Comparison of ENCODE assay signal across 17 mouse cellular contexts in the genomic region with DNA sequence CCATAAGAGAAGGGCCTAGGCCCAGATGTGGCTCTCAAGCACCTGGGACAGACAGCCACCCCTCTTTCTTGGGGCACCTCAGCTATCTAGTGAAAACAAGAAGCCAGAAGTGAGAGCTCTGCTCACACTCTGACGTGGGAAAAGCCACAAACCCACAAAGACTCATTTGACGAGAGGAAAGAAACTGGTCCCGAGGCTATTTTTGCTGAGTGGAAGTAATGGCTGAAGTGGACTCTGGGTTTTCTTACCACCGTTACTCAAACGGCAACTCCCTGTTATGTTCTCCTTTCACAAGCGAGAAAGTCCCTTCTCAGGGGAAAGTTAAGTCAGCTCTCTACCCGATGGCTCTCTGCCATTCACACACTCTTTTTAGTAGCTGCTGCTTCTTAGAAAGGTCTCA. TPM values are rescaled to one million over a fixed set of nuclear protein-coding genes. Genes with fewer than 3 reads are reported as not detected.
DNase-seq lines count a peak whose midpoint lies in the region; ATAC-seq lines count a peak whose summit lies in the region.
"Had no signal": no experiment of that assay in that cellular context is flagged by ENCODE, and none has a peak within 500 bp of the region (broad histone marks: within the 10 kb centered on the region; RNA-seq: fewer than 3 reads in every experiment).

No protein-coding gene starts in this region.

- no peak overlapping the region for H3K4me3 ChIP-seq in limb, embryonic 12.5 days (replicated peaks)
- no peak overlapping the region for H3K4me3 ChIP-seq in limb, embryonic 10.5 days
- H3K4me3 ChIP-seq: embryonic facial prominence, embryonic 15.5 days; forebrain, embryonic 15.5 days; midbrain, embryonic 13.5 days; neural tube, embryonic 13.5 days had no signal

- intact Hi-C loops in heart, postnatal 36 days (cut with DNase I): no loop called here

- H3K36me3 ChIP-seq in limb, embryonic 12.5 days: no peaks in the 10 kb centered on the region
- H3K36me3 ChIP-seq in limb, embryonic 10.5 days: no peaks in the 10 kb centered on the region
- H3K36me3 ChIP-seq: embryonic facial prominence, embryonic 15.5 days; forebrain, embryonic 15.5 days; midbrain, embryonic 13.5 days; neural tube, embryonic 13.5 days had no signal

- no peak overlapping the region for H3K9ac ChIP-seq in limb, embryonic 12.5 days (replicated peaks)
- H3K9ac ChIP-seq: embryonic facial prominence, embryonic 15.5 days; forebrain, embryonic 15.5 days; midbrain, embryonic 13.5 days; neural tube, embryonic 13.5 days had no signal

- H3K9me3 ChIP-seq in limb, embryonic 12.5 days: peaks cover 4% of the 10 kb centered on the region; the same call in 1 of the 2 replicates
- H3K9me3 ChIP-seq in limb, embryonic 10.5 days (replicated peaks): no peaks in the 10 kb centered on the region
- H3K9me3 ChIP-seq: forebrain, embryonic 15.5 days; midbrain, embryonic 13.5 days; neural tube, embryonic 13.5 days had no signal

- H3K27me3 ChIP-seq in limb, embryonic 12.5 days: no peaks in the 10 kb centered on the region
- H3K27me3 ChIP-seq in limb, embryonic 10.5 days (ENCODE audit: low read depth, poor library complexity, severe bottlenecking): no peaks in the 10 kb centered on the region
- H3K27me3 ChIP-seq: embryonic facial prominence, embryonic 15.5 days; forebrain, embryonic 15.5 days; midbrain, embryonic 13.5 days; neural tube, embryonic 13.5 days had no signal

- H3K4me2 ChIP-seq in limb, embryonic 12.5 days: no peak overlapping the region
- H3K4me2 ChIP-seq: embryonic facial prominence, embryonic 15.5 days; forebrain, embryonic 15.5 days; midbrain, embryonic 13.5 days; neural tube, embryonic 13.5 days had no signal

- ATAC-seq in limb, embryonic 12.5 days (ENCODE audit: insufficient number of reproducible peaks, insufficient read depth, low FRiP score, low TSS enrichment, low read depth): no peak
- ATAC-seq in megakaryocyte, adult 5-6 weeks (ENCODE audit: poor library complexity, severe bottlenecking): peak; percentile 87
- ATAC-seq: forebrain, embryonic 15.5 days; midbrain, embryonic 13.5 days had no signal

- WGBS in limb, embryonic 12.5 days: 67% methylated on average over 7 of the region's 7 CpGs
- 89% methylated on average over 7 of the region's 7 CpGs for WGBS in limb, embryonic 10.5 days

- peaks cover 5% of the 10 kb centered on the region for H3K4me1 ChIP-seq in limb, embryonic 12.5 days (replicated peaks)
- peaks cover 14% of the 10 kb centered on the region for H3K4me1 ChIP-seq in limb, embryonic 10.5 days
- H3K4me1 ChIP-seq: embryonic facial prominence, embryonic 15.5 days; forebrain, embryonic 15.5 days; midbrain, embryonic 13.5 days; neural tube, embryonic 13.5 days had no signal

- DNase-seq in limb, embryonic 10.5 days (ENCODE audit: low spot score): no peak
- peak; percentile 69 for DNase-seq in T-cell, adult 2 months (ENCODE audit: low spot score)
- peak; percentile 63 to 64 for DNase-seq in spleen, postnatal 36 days (ENCODE audit: low spot score in 2 of 2)
- DNase-seq in heart, postnatal 36 days: no peak
- no peak for DNase-seq in cerebellum, postnatal 25 days
- no peak for DNase-seq in c-Kit-positive CD71-positive TER-119-positive erythroid progenitor cells, embryonic 14.5 days (ENCODE audit: low spot score)
- DNase-seq: cerebellum, postnatal 10 days; gastrocnemius, postnatal 14 days; layer of hippocampus, postnatal 36 days; right cerebral cortex, adult 18-20 months had no signal

- H3K27ac ChIP-seq in limb, embryonic 12.5 days: 0 out of 2 replicates have a peak overlapping the region, but pooled peaks have one; percentile 2
- H3K27ac ChIP-seq in limb, embryonic 10.5 days: no peak overlapping the region
- H3K27ac ChIP-seq: embryonic facial prominence, embryonic 15.5 days; forebrain, embryonic 15.5 days; kidney, postnatal 0 days; midbrain, embryonic 13.5 days; neural tube, embryonic 13.5 days had no signal

RNA-seq across cellular contexts. Expression of a gene that starts 59.0 kb away (rescaled TPM):
- polyA plus RNA-seq in limb, embryonic 12.5 days (2016; fragmentation: Nextera tagmentation; extraction: Ambion mirVana): 0.81 and 0.84 TPM in 2 replicates
- 0.38 and 0.50 TPM in 2 replicates for polyA plus RNA-seq in limb, embryonic 10.5 days (2016; fragmentation: Nextera tagmentation; extraction: Ambion mirVana)
- total RNA-seq in megakaryocyte, adult 5-6 weeks (2015): 0.11 TPM in 1 of 2 replicates, not detected in the other
- 0.07 and 0.08 TPM in 2 replicates for total RNA-seq in megakaryocyte, adult 5-6 weeks (2017)
- 1 to 10 TPM; 2.5 to 3.6 TPM for total RNA-seq in heart, postnatal 36 days (2021)

Comparison
In these comparisons a context has a peak if more than half of its experiments do, and no peak if none do; other contexts are left out.
1. DNase-seq: peak in T-cell, adult 2 months (single experiment) and spleen, postnatal 36 days (2 of 2); none in limb, embryonic 10.5 days (single experiment), heart, postnatal 36 days (0 of 2), cerebellum, postnatal 25 days (0 of 2) and c-Kit-positive CD71-positive TER-119-positive erythroid progenitor cells, embryonic 14.5 days (single experiment).